Mouse (Mus musculus) megakaryocyte, embryonic 14.5 days (primary cell): ENCODE results near the gene Actr2.

Experiments used
- FLI1 ChIP-seq: IDR thresholded peaks from 2 replicates; pipeline ENCODE4 v1.6.1; 2012; ENCODE audit warnings: low read length, inconsistent platforms, mixed read lengths
- GATA1 ChIP-seq: IDR thresholded peaks from 3 replicates; pipeline ENCODE4 v1.6.1; 2012; ENCODE audit warnings: mixed read lengths, low read length, inconsistent platforms, borderline replicate concordance

DNA sequence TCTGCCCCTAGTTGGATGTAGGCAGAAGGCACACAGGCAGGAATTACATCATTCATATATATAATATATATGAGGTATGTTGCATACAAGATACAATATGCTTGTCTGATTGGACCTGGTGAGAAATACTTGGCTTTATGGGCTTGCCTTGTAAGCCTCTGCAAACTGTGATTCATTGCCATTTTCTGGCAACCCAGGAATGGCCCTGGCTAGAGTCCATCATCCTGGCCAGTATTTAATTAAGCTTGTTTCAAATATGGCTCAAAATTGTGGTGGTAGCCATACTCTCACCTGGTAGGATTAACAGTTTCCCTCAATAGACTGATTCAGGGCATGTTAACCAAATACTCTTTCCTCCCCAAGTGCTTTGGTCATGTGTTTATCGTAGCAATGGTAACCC, 46.6 kb downstream of the Actr2 start:
- TF ChIP-seq FLI1: no peak
- no peak for TF ChIP-seq GATA1
